Mouse (Mus musculus): ENCODE measurements around the gene Slc11a1. TPM values are rescaled to one million over a fixed set of nuclear protein-coding genes. Genes with fewer than 3 reads are reported as not detected.

Gene Slc11a1
- total and polyA plus RNA-seq, 2 experiments from 2014 or later, result 3.3 to 10.7 TPM

DNA sequence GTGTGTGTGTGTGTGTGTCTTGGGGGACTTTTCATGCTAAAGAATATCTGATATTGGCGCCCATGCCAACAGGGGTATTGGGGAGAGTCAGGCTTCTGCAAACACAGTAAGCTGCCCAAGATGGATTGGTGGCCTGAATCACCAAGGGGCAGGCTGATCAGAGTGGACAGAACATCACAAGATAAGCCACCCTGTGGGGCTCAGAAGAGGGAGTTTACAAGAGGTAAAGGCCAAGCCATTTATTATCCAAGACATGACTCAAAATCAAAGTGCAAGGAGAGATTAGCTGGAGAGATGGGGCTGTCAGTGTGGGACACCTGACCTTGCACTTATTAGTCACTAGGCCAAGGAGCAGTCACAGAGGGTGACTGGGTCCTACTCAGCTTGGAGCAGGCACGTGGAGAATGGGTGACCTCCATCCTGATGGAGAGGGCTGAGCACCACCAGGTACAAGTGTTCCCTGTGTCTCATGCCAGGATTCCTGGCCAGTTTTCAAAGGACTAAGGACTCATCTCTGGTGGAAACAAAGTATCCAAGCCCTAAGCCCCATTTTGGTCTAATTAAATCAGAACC is 36.8 kb downstream of the Slc11a1 start:
- H3K4me3 ChIP-seq (ENCODE audit: low read depth, low read length), result no peak overlapping the region
- H3K9me3 ChIP-seq (ENCODE audit: low read length), result no peaks in the 10 kb centered on the region
- no peaks in the 10 kb centered on the region for H3K27me3 ChIP-seq (ENCODE audit: insufficient read depth, low read length)
- ATAC-seq, result no peak
- no peak for TF ChIP-seq CTCF (IDR thresholded peaks at IDR 0.05; ENCODE audit: low read depth)
- no peak overlapping the region for H3K9ac ChIP-seq
- no peaks in the 10 kb centered on the region for H3K36me3 ChIP-seq (ENCODE audit: insufficient read depth)
- H3K27ac ChIP-seq (ENCODE audit: low read depth, low read length), result no peak overlapping the region
- H3K4me2 ChIP-seq (ENCODE audit: low read depth), result no peak overlapping the region
- 52% methylated on average over 2 of the region's 2 CpGs for WGBS
- no peaks in the 10 kb centered on the region for H3K4me1 ChIP-seq (ENCODE audit: insufficient read depth)
- DNase-seq, result no peak

DNA sequence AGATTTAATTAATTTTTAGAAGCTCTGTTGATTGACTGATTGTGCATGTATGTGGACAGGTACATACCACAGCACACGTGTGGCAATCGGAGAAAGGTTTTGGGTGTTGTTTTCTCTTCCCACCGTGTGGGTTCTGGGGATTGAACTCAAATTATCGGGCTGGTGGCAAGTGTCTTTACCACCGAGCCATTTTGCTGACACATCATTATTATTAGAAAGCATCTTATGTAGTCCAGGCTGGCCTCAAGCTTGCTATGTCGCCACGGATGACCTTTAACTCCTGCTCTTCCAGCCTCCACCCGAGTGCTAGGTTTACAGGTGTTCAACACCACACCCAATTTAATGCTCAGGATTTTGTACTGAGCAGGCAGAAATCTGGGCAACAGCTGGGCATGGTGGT is 37.7 kb downstream of the Slc11a1 start:
- H3K4me1 ChIP-seq (ENCODE audit: insufficient read depth), result no peaks in the 10 kb centered on the region
- no peak overlapping the region for H3K4me3 ChIP-seq (ENCODE audit: low read depth, low read length)
- H3K9me3 ChIP-seq (ENCODE audit: low read length), result no peaks in the 10 kb centered on the region
- no peak overlapping the region for H3K27ac ChIP-seq (ENCODE audit: low read depth, low read length)
- 87% methylated on average over 8 of the region's 8 CpGs for WGBS
- H3K36me3 ChIP-seq (ENCODE audit: insufficient read depth), result no peaks in the 10 kb centered on the region
- H3K27me3 ChIP-seq (ENCODE audit: insufficient read depth, low read length), result no peaks in the 10 kb centered on the region
- no peak for DNase-seq
- H3K9ac ChIP-seq, result no peak overlapping the region
- ATAC-seq, result no peak
- TF ChIP-seq CTCF (IDR thresholded peaks at IDR 0.05; ENCODE audit: low read depth), result no peak
- no peak overlapping the region for H3K4me2 ChIP-seq (ENCODE audit: low read depth)

DNA sequence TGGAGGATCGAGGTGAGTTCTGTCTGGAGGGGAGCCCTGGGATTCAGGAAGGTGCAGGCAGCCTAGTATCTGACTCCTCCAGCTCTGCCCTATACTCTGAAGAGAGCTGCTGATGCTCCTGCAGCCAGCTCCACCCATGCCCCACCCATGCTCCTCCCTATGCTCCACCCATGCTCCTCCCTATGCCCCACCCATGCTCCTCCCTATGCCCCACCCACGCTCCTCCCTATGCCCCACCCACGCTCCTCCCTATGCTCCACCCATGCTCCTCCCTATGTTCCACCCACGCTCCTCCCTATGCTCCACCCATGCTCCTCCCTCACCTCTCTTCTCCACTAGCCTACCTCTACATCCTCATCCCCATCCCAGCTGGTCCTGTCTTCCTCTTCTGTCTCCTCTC is 40.1 kb downstream of the Slc11a1 start:
- H3K4me3 ChIP-seq (ENCODE audit: low read depth, low read length), result no peak overlapping the region
- no peak overlapping the region for H3K27ac ChIP-seq (ENCODE audit: low read depth, low read length)
- no peak for DNase-seq
- H3K9ac ChIP-seq, result no peak overlapping the region
- no peak overlapping the region for H3K4me2 ChIP-seq (ENCODE audit: low read depth)
- WGBS, result 40% methylated on average over 4 of the region's 4 CpGs
- no peak for ATAC-seq
- H3K36me3 ChIP-seq (ENCODE audit: insufficient read depth), result no peaks in the 10 kb centered on the region
- no peaks in the 10 kb centered on the region for H3K4me1 ChIP-seq (ENCODE audit: insufficient read depth)
- TF ChIP-seq CTCF (IDR thresholded peaks at IDR 0.05; ENCODE audit: low read depth), result no peak
- H3K27me3 ChIP-seq (ENCODE audit: insufficient read depth, low read length), result no peaks in the 10 kb centered on the region
- H3K9me3 ChIP-seq (ENCODE audit: low read length), result no peaks in the 10 kb centered on the region

DNA sequence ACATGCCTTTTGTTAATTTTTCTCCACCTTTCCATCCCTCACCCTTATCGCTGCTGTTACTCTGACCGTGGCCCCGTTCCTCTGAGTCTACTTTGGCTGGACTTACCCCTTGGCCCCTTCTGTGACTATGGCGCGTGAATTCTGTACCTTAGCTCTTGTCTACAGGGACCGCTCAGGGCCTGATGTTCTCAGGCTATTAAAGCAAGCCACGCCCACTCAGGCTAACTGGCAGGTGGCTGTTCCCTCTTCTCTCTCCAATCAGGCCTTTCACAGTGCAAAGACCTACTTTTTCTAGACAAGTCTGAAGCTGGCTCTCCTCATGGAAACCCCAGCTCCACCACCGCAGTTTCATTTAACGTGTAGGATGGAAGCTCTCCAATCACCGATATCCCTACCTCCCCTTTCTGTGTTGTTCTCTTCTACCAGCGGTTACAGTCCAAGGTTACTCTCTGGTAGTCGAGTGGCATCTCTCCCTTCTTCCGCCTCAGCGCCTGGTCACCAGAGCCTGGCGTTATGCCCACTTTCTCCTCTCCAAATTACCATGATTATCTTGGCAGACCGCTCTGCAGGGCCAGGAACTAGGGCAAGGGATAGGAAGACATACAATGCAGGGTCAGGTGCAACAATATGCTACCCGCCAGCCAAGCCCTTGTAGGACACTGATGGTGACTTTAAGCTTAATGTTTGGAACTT is 43.9 kb downstream of the Slc11a1 start:
- WGBS, result 72% methylated on average over 17 of the region's 17 CpGs
- DNase-seq, result no peak

DNA sequence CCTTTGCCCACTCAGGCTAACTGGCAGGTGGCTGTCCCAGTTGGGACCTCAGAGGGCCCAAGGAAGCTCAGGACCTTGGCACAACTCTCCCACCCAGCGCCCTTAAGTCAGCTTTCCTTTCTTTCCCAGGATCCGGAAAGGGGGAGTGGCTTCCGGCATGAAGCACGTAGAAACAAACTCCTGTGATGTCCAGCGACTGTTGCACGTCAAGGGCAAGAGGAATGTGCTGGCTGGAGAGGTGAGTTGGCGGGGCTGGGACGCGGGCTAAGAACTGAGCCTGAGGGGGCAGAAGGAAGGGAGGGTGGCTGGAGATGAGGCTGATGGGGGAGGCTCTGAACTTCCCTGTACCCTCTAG is 44.4 kb downstream of the Slc11a1 start:
- no peaks in the 10 kb centered on the region for H3K36me3 ChIP-seq (ENCODE audit: insufficient read depth)
- ATAC-seq (no peak), DNase-seq (no peak)
- H3K9ac ChIP-seq, result no peak overlapping the region
- no peaks in the 10 kb centered on the region for H3K9me3 ChIP-seq (ENCODE audit: low read length)
- H3K4me2 ChIP-seq (ENCODE audit: low read depth), result no peak overlapping the region
- no peaks in the 10 kb centered on the region for H3K27me3 ChIP-seq (ENCODE audit: insufficient read depth, low read length)
- no peak for TF ChIP-seq CTCF (IDR thresholded peaks at IDR 0.05; ENCODE audit: low read depth)
- H3K4me1 ChIP-seq (ENCODE audit: insufficient read depth), result no peaks in the 10 kb centered on the region
- H3K4me3 ChIP-seq (ENCODE audit: low read depth, low read length), result no peak overlapping the region
- WGBS, result 75% methylated on average over 9 of the region's 9 CpGs
- H3K27ac ChIP-seq (ENCODE audit: low read depth, low read length), result no peak overlapping the region

More for the DNA sequence above, 43.9 kb downstream of the Slc11a1 start:
- H3K27me3 ChIP-seq (ENCODE audit: insufficient read depth, low read length), result no peaks in the 10 kb centered on the region
- H3K36me3 ChIP-seq (ENCODE audit: insufficient read depth), result no peaks in the 10 kb centered on the region
- no peak overlapping the region for H3K4me2 ChIP-seq (ENCODE audit: low read depth)
- ATAC-seq, result no peak
- no peaks in the 10 kb centered on the region for H3K9me3 ChIP-seq (ENCODE audit: low read length)
- no peak overlapping the region for H3K4me3 ChIP-seq (ENCODE audit: low read depth, low read length)
- H3K27ac ChIP-seq (ENCODE audit: low read depth, low read length), result no peak overlapping the region
- H3K4me1 ChIP-seq (ENCODE audit: insufficient read depth), result no peaks in the 10 kb centered on the region
- no peak for TF ChIP-seq CTCF (IDR thresholded peaks at IDR 0.05; ENCODE audit: low read depth)
- no peak overlapping the region for H3K9ac ChIP-seq

DNA sequence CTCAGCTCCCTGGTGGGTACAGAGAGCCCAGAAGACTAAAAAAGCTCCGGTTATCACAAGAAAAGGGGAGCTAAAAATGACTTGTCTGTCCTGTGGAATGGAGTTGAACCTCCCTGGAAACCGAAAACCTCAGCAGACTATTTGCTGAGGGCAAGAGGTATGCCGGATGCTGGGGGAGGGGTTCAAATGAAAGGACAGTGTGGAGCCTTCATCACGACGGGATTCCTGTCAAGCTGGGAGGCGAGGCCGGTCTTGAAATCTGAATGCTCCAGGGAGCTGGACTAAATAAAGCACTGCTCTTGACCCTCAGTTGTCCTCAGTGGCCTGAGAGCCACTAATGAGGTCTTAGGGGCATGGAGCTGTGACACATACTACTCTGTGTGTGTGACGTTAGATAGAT is 48.2 kb downstream of the Slc11a1 start:
- 40% methylated on average over 8 of the region's 8 CpGs for WGBS
- no peak for TF ChIP-seq CTCF (IDR thresholded peaks at IDR 0.05; ENCODE audit: low read depth)
- Histone ChIP-seq H3K27me3 (ENCODE audit: insufficient read depth, low read length) (no peaks in the 10 kb centered on the region), H3K27ac (ENCODE audit: low read depth, low read length) (no peak overlapping the region), H3K36me3 (ENCODE audit: insufficient read depth) (no peaks in the 10 kb centered on the region), H3K9me3 (ENCODE audit: low read length) (no peaks in the 10 kb centered on the region), H3K9ac (no peak overlapping the region), H3K4me3 (ENCODE audit: low read depth, low read length) (no peak overlapping the region), H3K4me2 (ENCODE audit: low read depth) (no peak overlapping the region), H3K4me1 (ENCODE audit: insufficient read depth) (no peaks in the 10 kb centered on the region)
- DNase-seq (no peak), ATAC-seq (peak; percentile 10; the same call in 1 of the 2 replicates)

DNA sequence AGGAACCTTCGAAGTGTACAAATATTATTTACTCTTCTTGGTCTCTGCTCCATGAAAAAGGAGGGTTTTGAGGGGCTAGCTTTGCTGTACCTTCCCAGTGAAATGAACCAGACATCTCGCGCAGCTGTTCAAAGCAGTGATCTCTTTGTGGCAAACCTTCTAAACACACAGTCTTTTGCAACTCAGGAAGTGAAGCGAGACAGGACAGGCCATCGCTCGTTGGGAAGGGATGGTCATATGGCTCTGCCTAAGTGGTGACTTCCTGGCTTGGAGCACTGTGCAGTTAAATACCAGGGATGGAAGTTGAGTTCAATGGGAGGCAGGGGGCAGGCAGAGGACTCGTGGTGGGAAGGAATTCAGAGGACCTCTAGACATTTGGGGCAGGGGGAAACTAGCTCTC is 50.9 kb downstream of the Slc11a1 start:
- 82% methylated on average over 7 of the region's 7 CpGs for WGBS
- ATAC-seq, result no peak
- Histone ChIP-seq H3K36me3 (ENCODE audit: insufficient read depth) (no peaks in the 10 kb centered on the region), H3K9me3 (ENCODE audit: low read length) (no peaks in the 10 kb centered on the region), H3K27ac (ENCODE audit: low read depth, low read length) (no peak overlapping the region), H3K4me3 (ENCODE audit: low read depth, low read length) (no peak overlapping the region), H3K9ac (no peak overlapping the region), H3K4me2 (ENCODE audit: low read depth) (no peak overlapping the region), H3K27me3 (ENCODE audit: insufficient read depth, low read length) (no peaks in the 10 kb centered on the region), H3K4me1 (ENCODE audit: insufficient read depth) (no peaks in the 10 kb centered on the region)
- TF ChIP-seq CTCF (IDR thresholded peaks at IDR 0.05; ENCODE audit: low read depth), result no peak
- no peak for DNase-seq

All from forebrain, postnatal 0 days (tissue).